In genomic region chr2:167056210-167056941, GRCm38 (mm10) we compare ENCODE assay signal across 20 mouse cellular contexts. TPM values are rescaled to one million over a fixed set of nuclear protein-coding genes. Genes with fewer than 3 reads are reported as not detected.
DNase-seq lines count a peak whose midpoint lies in the region; ATAC-seq lines count a peak whose summit lies in the region.
"Had no signal": no experiment of that assay in that cellular context is flagged by ENCODE, and none has a peak within 500 bp of the region (broad histone marks: within the 10 kb centered on the region; RNA-seq: fewer than 3 reads in every experiment).

No protein-coding gene starts in this region.

- peaks cover 23% of the 10 kb centered on the region for H3K4me1 ChIP-seq in embryonic facial prominence, embryonic 13.5 days
- peaks cover 38% of the 10 kb centered on the region for H3K4me1 ChIP-seq in embryonic facial prominence, embryonic 10.5 days
- H3K4me1 ChIP-seq in brown adipose tissue, adult 24 weeks (ENCODE audit: control insufficient read depth, insufficient read depth, insufficient read length, low read length): peaks cover 18% of the 10 kb centered on the region

- 91% methylated on average over 15 of the region's 15 CpGs for WGBS in embryonic facial prominence, embryonic 13.5 days
- 95% methylated on average over 15 of the region's 15 CpGs for WGBS in embryonic facial prominence, embryonic 10.5 days

- no peak for DNase-seq in embryonic facial prominence, embryonic 10.5 days (ENCODE audit: low spot score)
- DNase-seq in heart, adult 11 months: peak; percentile 91
- DNase-seq in heart, postnatal 10 days: no peak
- DNase-seq in kidney, adult 9 months: peak; percentile 24
- DNase-seq in kidney, postnatal 10 days: no peak
- DNase-seq: adrenal gland, adult 2 months; adrenal gland, postnatal 25 days; B cell, adult 2 months; cerebellum, adult 11-12 months; cerebellum, adult 2 months; cerebellum, adult 9-10 months; forebrain, postnatal 0 days had no signal

- H3K4me3 ChIP-seq in embryonic facial prominence, embryonic 13.5 days: no peak overlapping the region
- no peak overlapping the region for H3K4me3 ChIP-seq in embryonic facial prominence, embryonic 10.5 days
- no peak overlapping the region for H3K4me3 ChIP-seq in brown adipose tissue, adult 24 weeks (ENCODE audit: insufficient read depth, low read depth, low read length)
- H3K4me3 ChIP-seq: forebrain, embryonic 12.5 days; forebrain, embryonic 15.5 days had no signal

- H3K9me3 ChIP-seq in embryonic facial prominence, embryonic 13.5 days: no peaks in the 10 kb centered on the region
- no peaks in the 10 kb centered on the region for H3K9me3 ChIP-seq in embryonic facial prominence, embryonic 10.5 days
- H3K9me3 ChIP-seq: forebrain, embryonic 12.5 days; forebrain, embryonic 15.5 days; G1E had no signal

- no peak overlapping the region for H3K27ac ChIP-seq in embryonic facial prominence, embryonic 13.5 days
- H3K27ac ChIP-seq in embryonic facial prominence, embryonic 10.5 days (replicated peaks): no peak overlapping the region
- H3K27ac ChIP-seq in brown adipose tissue, adult 24 weeks (replicated peaks; ENCODE audit: low read depth, low read length): 0 out of 2 replicates have a peak overlapping the region, but pooled peaks have one; percentile 4
- H3K27ac ChIP-seq: forebrain, embryonic 12.5 days; forebrain, embryonic 15.5 days had no signal

- ATAC-seq in embryonic facial prominence, embryonic 13.5 days (ENCODE audit: insufficient number of reproducible peaks, insufficient read depth, low FRiP score, low TSS enrichment, low read depth): no peak
- ATAC-seq: CD4-positive, CD25-positive, alpha-beta regulatory T cell, adult 4 months; forebrain, embryonic 15.5 days; forebrain, postnatal 0 days; Patski had no signal

- no peaks in the 10 kb centered on the region for H3K27me3 ChIP-seq in embryonic facial prominence, embryonic 13.5 days
- H3K27me3 ChIP-seq in embryonic facial prominence, embryonic 10.5 days (replicated peaks; ENCODE audit: low read depth, poor library complexity, severe bottlenecking): no peaks in the 10 kb centered on the region
- H3K27me3 ChIP-seq: CH12.LX; forebrain, embryonic 12.5 days; forebrain, embryonic 15.5 days; Patski had no signal

- peaks cover 60% of the 10 kb centered on the region for H3K36me3 ChIP-seq in embryonic facial prominence, embryonic 13.5 days
- peaks cover 73% of the 10 kb centered on the region for H3K36me3 ChIP-seq in embryonic facial prominence, embryonic 10.5 days (replicated peaks)

- H3K9ac ChIP-seq in embryonic facial prominence, embryonic 13.5 days: peak overlapping the region; percentile 32; the same call in 1 of the 2 replicates
- H3K9ac ChIP-seq: forebrain, embryonic 12.5 days; forebrain, embryonic 15.5 days; forebrain, postnatal 0 days had no signal

- no peak overlapping the region for H3K4me2 ChIP-seq in embryonic facial prominence, embryonic 13.5 days
- H3K4me2 ChIP-seq: forebrain, embryonic 12.5 days; forebrain, embryonic 15.5 days had no signal

- intact Hi-C loops in heart, postnatal 10 days (cut with DNase I): no loop called here

RNA-seq across cellular contexts. Expression of gene Znfx1, which starts 6.4 kb away (rescaled TPM):
- 5.5 and 7.7 TPM in 2 replicates for polyA plus RNA-seq in embryonic facial prominence, embryonic 13.5 days (2015; fragmentation: Nextera tagmentation; extraction: Ambion mirVana)
- polyA plus RNA-seq in embryonic facial prominence, embryonic 10.5 days (2016; fragmentation: Nextera tagmentation; extraction: Ambion mirVana): 6.4 and 7.0 TPM in 2 replicates
- 10 to 100 TPM; 29.0 to 31.3 TPM for total RNA-seq in heart, postnatal 10 days (2021)
- polyA plus RNA-seq in brown adipose tissue, adult 24 weeks (2012; ENCODE audit: insufficient read depth, insufficient read length, missing spikeins): 20.1 and 24.6 TPM in 2 replicates

RNA-seq across cellular contexts. Expression of gene Ddx27, which starts 41.4 kb away (rescaled TPM):
- polyA plus RNA-seq in embryonic facial prominence, embryonic 13.5 days (2015; fragmentation: Nextera tagmentation; extraction: Ambion mirVana): 52.5 and 54.2 TPM in 2 replicates
- polyA plus RNA-seq in embryonic facial prominence, embryonic 10.5 days (2016; fragmentation: Nextera tagmentation; extraction: Ambion mirVana): 69.0 and 69.9 TPM in 2 replicates
- total RNA-seq in heart, postnatal 10 days (2021): 10 to 100 TPM; 17.5 to 18.3 TPM
- polyA plus RNA-seq in brown adipose tissue, adult 24 weeks (2012; ENCODE audit: insufficient read depth, insufficient read length, missing spikeins): 16.1 and 20.4 TPM in 2 replicates

Comparison
In these comparisons a context has a peak if more than half of its experiments do, and no peak if none do; other contexts are left out.
1. DNase-seq: peak in heart, adult 11 months (single experiment) and kidney, adult 9 months (single experiment); none in embryonic facial prominence, embryonic 10.5 days (single experiment), heart, postnatal 10 days (0 of 2) and kidney, postnatal 10 days (single experiment).